Comparison of ENCODE assay signal across 9 mouse cellular contexts in genomic region chr5:33278950-33279349, GRCm38 (mm10). TPM values are rescaled to one million over a fixed set of nuclear protein-coding genes. Genes with fewer than 3 reads are reported as not detected.
DNase-seq lines count a peak whose midpoint lies in the region; ATAC-seq and TF ChIP-seq lines count a peak whose summit lies in the region.
"Had no signal": no experiment of that assay in that cellular context is flagged by ENCODE, and none has a peak within 500 bp of the region (broad histone marks: within the 10 kb centered on the region; RNA-seq: fewer than 3 reads in every experiment).

No protein-coding gene starts in this region.

- H3K4me1 ChIP-seq in E14TG2a.4 (replicated peaks; ENCODE audit: low read depth, low read length): peaks cover 7% of the 10 kb centered on the region

- peaks cover 27% of the 10 kb centered on the region for H3K27me3 ChIP-seq in E14TG2a.4 (ENCODE audit: insufficient read depth, low read length)
- H3K27me3 ChIP-seq: hindbrain, embryonic 12.5 days had no signal

- no peak overlapping the region for H3K4me3 ChIP-seq in E14TG2a.4 (replicated peaks; ENCODE audit: low read length)
- H3K4me3 ChIP-seq: hindbrain, embryonic 12.5 days had no signal

- no peak for ATAC-seq in granulocyte monocyte progenitor cell, adult 5-6 weeks (replicated peaks; ENCODE audit: poor library complexity, severe bottlenecking)

- no peaks in the 10 kb centered on the region for H3K36me3 ChIP-seq in E14TG2a.4 (ENCODE audit: insufficient read depth, low read length)
- H3K36me3 ChIP-seq: hindbrain, embryonic 12.5 days had no signal

- TF ChIP-seq CTCF in E14TG2a.4 (conservative IDR thresholded peaks at IDR 0.05; ENCODE audit: low read length): peak; percentile 55

- no peaks in the 10 kb centered on the region for H3K9me3 ChIP-seq in E14TG2a.4 (ENCODE audit: low read length)
- H3K9me3 ChIP-seq: hindbrain, embryonic 12.5 days had no signal

- DNase-seq in adrenal gland, postnatal 10 days: peak; percentile 24
- no peak for DNase-seq in adrenal gland, postnatal 4 days (ENCODE audit: low spot score in 2 of 2)
- DNase-seq in layer of hippocampus, adult 11-12 months (ENCODE audit: low spot score): peak; percentile 50
- no peak for DNase-seq in layer of hippocampus, adult 9-10 months (ENCODE audit: low spot score)
- peak; percentile 50 for DNase-seq in kidney, postnatal 10 days
- no peak for DNase-seq in neural tube, embryonic 10.5 days (ENCODE audit: extremely low spot score, low spot score)

RNA-seq across cellular contexts. Expression of gene Ctbp1, which starts 4.2 kb away (rescaled TPM):
- total RNA-seq in adrenal gland, postnatal 10 days (2021): 100 to 1,000 TPM; 202 to 229 TPM
- total RNA-seq in adrenal gland, postnatal 4 days (2021): 100 to 1,000 TPM; 248 to 269 TPM
- 97.5 and 121 TPM in 2 replicates for total RNA-seq in granulocyte monocyte progenitor cell, adult 5-6 weeks (2014; fragmentation: Nextera tagmentation)
- total RNA-seq in granulocyte monocyte progenitor cell, adult 5-6 weeks (2017): 95.4 and 119 TPM in 2 replicates

RNA-seq across cellular contexts. Expression of gene Maea, which starts 56.4 kb away (rescaled TPM):
- 10 to 100 TPM; 86.8 to 97.7 TPM for total RNA-seq in adrenal gland, postnatal 10 days (2021)
- 100 to 1,000 TPM; 110 to 114 TPM for total RNA-seq in adrenal gland, postnatal 4 days (2021)
- total RNA-seq in granulocyte monocyte progenitor cell, adult 5-6 weeks (2014; fragmentation: Nextera tagmentation): 46.0 and 68.6 TPM in 2 replicates
- 204 and 205 TPM in 2 replicates for total RNA-seq in granulocyte monocyte progenitor cell, adult 5-6 weeks (2017)

Comparison
In these comparisons a context has a peak if more than half of its experiments do, and no peak if none do; other contexts are left out.
1. DNase-seq: peak in adrenal gland, postnatal 10 days (single experiment), layer of hippocampus, adult 11-12 months (single experiment) and kidney, postnatal 10 days (single experiment); none in adrenal gland, postnatal 4 days (0 of 2), layer of hippocampus, adult 9-10 months (single experiment) and neural tube, embryonic 10.5 days (single experiment).